Mouse (Mus musculus): Measurements from ENCODE around the gene Habp4.
A peak's percentile ranks its signal among the peaks of the same experiment; 100 is the strongest.

Gene Habp4

DNA sequence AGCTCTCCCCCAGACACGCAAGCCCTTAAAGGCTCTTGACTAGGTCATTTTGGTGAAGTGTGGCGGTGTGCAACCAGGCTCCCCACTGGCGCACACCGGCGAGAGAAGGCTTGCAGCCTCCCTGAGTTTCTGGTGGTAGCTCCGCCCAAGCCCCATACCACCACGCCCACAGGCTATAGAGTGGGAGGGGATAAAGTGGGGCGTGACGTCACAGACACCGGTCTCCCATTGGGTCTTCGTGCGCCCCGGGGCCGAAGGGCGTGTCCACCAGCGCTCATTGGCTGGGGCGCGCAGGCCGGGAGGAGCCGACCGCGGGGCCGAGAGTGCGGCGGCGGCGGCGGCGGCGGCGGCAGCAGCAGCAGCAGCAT lies at the start of gene Habp4:
Habp4 (plus strand) TSS at position 277 of the 368 bp plus-strand sequence.
- peak; percentile 99 for DNase-seq

GRCm38 (mm10) chr13:64117442-64117841 lies 44.2 kb upstream of the Habp4 start:
- no peak for DNase-seq

GRCm38 (mm10) chr13:64120760-64121159 lies 40.9 kb upstream of the Habp4 start:
- no peak for DNase-seq

GRCm38 (mm10) chr13:64123491-64124188 lies 38.0 kb upstream of the Habp4 start:
- DNase-seq = no peak

- no peak for DNase-seq
Measured at GRCm38 (mm10) chr13:64124886-64125285, 36.7 kb upstream of the Habp4 start.

DNA sequence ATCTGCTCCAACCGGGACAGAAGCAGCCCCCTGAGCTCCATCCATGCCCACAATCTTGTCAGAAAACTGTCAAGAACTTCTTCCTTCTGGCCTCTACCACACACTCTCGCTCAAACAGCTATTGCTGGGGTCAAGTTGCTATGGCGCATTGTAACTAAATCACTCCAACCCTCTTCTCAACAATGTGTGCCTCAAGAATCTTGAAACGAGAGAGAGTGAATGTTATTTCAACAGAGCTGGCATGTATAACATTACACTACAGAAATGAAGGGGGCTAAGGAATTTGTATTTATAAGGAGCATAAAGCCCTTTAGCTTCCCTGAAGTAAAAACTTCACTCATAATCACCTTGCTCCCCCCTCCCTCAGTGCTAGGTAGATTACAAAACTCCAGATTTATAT lies 35.3 kb upstream of the Habp4 start:
- DNase-seq = no peak

GRCm38 (mm10) chr13:64128858-64129615 lies 32.6 kb upstream of the Habp4 start, which contains the start of gene Slc35d2:
Slc35d2 (minus strand) TSS chr13:64129368.
- DNase-seq = peak; percentile 78

DNA sequence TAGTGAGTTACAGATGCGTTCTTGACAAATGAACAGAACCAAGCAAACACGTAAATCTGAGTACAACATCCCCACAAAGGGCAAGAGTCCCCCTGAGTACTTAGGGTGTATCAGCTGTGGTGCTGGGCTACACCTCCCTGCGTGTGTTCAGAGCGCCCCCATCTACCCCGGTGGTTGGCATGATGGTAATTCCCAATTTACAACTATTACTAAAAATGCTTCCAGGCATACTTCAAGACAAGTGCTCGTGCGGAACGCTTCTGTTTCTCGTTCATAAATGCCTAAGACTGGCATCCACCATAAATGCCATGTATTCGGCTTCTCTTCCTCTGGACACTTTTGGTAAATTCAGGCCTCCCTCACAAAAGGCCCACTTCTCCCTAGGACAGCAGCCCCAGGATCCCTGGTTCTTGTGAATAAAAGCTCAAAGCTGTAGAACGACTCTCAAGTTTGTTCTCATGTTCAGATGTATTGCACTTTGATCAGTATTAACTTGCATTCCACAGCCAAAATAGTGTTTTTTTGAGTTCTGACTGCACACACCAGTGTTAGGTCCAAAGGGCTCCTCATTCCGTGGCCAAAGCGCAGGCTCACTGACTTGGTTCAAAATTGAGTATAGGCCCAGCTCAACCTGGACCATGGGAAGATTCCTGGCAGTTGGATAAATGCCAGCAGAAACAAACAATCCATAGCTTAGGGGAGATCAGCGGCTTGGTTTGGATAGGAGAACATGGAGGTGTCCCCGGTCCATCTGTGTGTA lies 31.8 kb upstream of the Habp4 start:
- DNase-seq = peak; percentile 70

GRCm38 (mm10) chr13:64150121-64150520 lies 11.5 kb upstream of the Habp4 start:
- no peak for DNase-seq

GRCm38 (mm10) chr13:64152241-64152669 lies 9.4 kb upstream of the Habp4 start:
- peak; percentile 85 for DNase-seq

DNA sequence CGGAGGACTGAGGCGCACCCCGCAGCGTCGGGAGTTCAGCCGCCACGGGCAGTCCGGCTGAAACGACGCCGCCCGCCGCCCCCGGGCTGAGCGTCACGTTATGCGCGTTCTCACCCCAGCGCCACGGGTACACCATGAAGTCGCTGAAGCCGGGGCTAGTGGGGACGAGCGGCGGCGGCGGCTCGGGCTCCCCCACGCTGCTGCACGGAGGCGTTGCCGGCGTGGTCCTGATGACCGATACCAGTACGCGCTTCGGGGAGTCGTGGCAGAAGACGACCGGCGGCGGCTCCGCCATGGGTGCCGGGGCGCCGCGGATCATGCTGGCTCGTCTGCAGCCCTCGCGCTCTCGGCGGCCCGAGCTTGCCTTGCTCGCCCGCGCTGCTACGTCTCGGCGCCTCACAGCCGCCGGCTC lies 8.9 kb upstream of the Habp4 start:
- no peak for DNase-seq

DNA sequence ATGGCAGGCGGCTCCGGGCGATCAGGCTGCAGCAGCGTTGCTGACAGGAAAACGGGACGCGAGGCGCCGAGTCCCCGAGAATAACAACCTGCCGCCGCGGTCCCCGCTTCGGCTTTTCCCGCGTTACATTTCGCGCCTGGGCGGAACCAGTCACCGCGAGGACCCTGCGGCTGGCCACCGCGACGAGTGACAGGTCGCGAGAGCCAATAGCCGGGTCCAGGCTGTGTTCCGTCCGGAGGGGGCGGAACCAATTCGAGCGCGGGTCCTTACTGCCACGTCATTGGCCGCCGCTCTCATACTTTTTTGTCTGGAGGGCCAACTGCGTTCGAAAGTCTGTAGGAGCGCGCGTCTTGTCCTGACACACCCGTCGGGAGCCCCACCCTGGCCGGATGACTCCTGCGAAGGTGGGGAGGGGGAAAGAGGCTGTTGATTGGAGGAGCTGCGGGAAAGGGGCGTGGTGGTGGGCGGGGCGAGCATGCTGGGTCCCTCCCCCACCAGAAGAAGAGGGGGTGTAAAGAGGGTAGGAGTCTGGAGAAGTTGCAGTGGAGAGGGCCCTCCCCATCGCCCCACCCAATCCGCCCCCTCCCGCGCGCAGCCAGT lies 8.4 kb upstream of the Habp4 start, which contains the start of gene Zfp367:
Zfp367 (minus strand) TSS at position 120 of the 600 bp plus-strand sequence.
- peak; percentile 99 for DNase-seq

DNA sequence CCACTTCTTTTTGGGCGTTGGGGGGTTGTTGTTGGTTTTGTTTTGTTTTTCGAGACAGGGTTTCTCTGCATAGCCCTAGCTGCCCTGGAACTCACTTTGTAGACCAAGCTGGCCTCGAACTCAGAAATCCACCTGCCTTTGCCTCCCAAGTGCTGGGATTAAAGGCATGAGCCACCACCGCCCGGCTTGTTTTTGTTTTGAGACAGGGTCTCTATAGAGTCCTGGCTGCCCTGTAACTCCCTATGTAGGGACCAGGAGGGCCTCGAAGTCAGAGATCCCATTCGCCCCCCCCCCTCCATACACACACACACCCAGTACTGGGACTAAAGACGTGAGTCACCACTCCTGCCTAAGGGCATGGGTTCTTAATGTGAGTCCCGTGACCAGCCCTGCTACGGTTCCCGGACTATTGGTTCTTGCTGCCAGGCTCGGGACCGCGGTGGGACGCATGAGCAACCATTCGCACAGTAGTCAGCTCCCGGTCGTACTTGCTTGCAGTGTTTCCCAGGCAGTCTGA lies 7.8 kb upstream of the Habp4 start:
- peak; percentile 59 for DNase-seq

- no peak for DNase-seq
Measured at GRCm38 (mm10) chr13:64154651-64155050, 7.0 kb upstream of the Habp4 start.

DNA sequence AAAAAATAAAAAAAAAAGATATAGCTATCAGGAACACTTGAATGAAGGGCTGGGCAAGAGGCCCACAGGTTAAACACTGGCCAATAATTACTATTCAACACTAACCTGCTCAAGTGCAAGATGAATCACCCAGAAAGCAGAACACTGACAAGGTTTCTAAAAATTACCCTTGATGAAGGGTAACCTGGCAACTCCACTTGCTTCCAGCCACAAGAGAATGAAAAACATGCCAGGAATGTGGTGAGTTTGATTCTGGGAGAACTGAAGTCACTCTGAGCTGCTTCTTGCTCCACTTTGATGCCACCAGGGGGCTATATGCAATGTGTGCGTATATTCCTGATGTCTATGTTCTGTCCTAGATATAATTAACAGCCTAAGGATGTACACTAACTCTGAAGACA lies 6.5 kb upstream of the Habp4 start:
- peak; percentile 26 for DNase-seq

DNA sequence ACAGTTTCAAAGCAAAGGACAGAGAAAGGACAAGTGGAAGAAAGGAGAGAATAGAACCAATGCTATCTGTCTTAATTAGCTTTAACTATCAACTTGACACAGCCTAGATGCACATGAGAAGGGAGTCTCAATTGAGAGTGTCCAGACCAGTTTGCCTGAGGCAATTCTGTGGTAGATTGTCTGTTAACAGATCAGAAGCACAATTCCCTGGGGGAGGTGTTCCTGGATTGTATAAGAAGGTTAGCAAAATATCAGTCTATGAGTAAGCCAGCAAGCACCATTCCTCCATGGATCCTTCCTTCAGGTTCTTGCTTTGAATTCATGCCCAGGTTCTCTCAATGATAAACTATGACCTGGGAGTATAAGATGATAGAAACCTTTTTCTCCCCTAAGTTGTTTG lies 4.7 kb upstream of the Habp4 start:
- no peak for DNase-seq

DNA sequence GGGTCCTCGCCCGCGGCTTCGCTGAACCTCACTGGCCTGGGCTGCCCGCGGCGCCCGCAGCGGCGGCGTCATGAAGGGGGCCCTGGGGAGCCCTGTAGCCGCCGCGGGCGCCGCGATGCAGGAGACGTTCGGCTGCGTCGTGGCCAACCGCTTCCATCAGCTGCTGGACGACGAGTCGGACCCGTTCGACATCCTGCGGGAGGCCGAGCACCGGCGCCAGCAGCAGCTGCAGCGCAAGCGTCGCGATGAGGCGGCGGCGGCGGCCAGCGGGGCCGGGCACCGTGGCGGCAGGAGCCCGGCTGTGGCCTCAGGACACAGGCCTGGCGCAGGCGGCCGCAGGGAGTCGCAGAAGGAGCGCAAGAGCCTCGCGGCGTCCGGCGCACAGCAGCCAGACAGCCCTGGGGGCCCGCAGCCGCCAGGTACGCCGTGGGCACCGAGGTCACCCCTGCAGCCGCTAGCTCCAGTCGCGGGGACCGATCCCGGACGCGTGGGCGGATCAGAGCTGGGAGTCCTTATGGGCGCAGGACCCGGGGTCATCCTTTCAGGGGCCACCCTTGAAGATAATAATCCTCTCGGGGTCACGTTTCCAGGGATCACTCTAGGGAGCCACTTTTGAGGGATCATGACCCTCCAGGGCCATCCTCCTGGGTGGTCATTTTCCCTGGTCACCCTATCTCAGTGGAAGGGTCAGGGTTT lies 440 bp downstream of the Habp4 start:
- DNase-seq = peak; percentile 68

DNA sequence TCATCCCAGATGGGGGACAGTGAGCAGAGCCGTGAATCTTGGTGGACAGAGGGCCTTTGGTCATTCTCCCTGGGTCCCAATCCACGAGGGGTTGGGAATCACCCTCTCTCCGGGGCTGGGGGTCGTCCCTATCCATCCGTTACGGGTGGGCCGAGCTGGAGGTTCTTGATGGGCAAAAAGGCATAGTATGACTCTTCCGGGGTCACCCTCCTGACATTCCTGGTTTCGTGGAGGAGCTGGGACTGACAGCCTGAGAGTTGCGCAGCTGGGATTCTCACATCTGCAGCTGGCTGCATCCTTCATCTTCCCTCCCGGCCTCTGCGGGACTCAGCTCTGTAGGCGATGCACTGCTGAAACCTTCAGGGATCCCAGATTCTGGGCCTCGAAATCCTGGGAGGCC lies 1.0 kb downstream of the Habp4 start:
- DNase-seq = peak; percentile 33

DNA sequence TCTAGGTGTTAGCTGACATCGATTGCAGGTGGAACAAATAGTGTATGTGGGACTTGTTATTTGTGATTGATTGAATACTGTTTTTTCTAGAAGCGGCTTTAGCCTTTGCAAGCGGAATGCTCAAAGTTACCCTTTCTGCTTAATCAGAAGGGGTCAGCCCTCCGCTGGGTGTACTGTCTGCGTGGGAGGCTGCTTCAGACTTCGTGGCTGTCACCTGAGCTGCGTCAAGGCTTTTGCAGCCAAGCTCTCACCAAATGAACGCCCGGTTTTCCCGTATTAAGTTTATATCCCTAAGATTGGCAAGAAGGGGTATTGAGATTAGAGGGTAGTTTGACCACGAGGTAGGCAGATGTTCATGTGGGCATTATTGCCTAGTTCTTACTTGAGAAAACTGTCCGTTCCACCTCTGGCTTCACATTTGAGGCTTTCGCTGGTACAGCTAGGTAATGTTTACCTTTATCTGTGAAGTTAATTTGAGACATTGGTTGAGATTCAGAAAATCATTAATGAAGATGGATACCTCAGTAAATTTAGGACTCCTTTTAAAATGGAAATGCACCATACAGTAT lies 1.6 kb downstream of the Habp4 start:
- no peak for DNase-seq

GRCm38 (mm10) chr13:64169746-64170145 lies 8.1 kb downstream of the Habp4 start:
- DNase-seq = no peak

DNA sequence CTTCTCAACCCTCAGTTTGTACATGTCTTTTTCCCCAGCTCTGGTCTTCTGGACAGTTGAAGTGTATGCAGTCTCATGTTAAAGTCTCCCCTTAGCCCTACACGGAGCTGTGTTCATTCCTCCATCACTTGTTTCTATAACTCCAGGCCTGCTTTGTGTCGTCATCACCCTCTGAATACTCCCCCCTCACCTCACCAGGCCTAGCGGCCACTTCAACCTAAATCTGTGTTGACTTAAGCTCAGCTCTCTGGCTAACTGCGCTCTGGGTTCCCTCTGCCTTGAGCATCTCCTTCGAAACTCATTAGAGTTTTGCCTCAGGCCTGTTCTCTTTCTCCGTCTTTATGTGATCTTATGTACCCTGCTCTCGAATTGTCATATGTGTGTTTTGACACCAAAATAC lies 16.4 kb downstream of the Habp4 start:
- no peak for DNase-seq
